Mouse (Mus musculus) liver, embryonic 16.5 days (tissue): Measurements from ENCODE around the gene Pnrc1. TPM values are rescaled to one million over a fixed set of nuclear protein-coding genes. Genes with fewer than 3 reads are reported as not detected.

Experiments used
- ATAC-seq: fragments of 200-750 bp; cut with Nextera tagmentation; 2 replicates; pipeline ENCODE4 v1.8.0; 2017; ENCODE audit warnings: low read depth, mild to moderate bottlenecking, moderate number of reproducible peaks, moderate library complexity
- H3K27ac ChIP-seq: fragments of 300-500 bp; sonication (generic); 2 replicates; pipeline ENCODE4 v1.5.1; 2014; ENCODE audit warnings: mild to moderate bottlenecking, low read length
- H3K27me3 ChIP-seq: fragments of 300-500 bp; sonication (generic); 2 replicates; pipeline ENCODE4 v1.6.1; 2014; ENCODE audit warnings: low read depth, low read length, mixed read lengths; ENCODE audit not compliant: control insufficient read depth, insufficient read depth
- H3K36me3 ChIP-seq: fragments of 300-500 bp; sonication (generic); 2 replicates; pipeline ENCODE4 v1.6.1; 2014; ENCODE audit warnings: mild to moderate bottlenecking; ENCODE audit not compliant: control insufficient read depth, insufficient read depth
- H3K4me1 ChIP-seq: fragments of 300-500 bp; sonication (generic); 2 replicates; pipeline ENCODE4 v1.6.1; 2014; ENCODE audit warnings: low read depth, low read length, mixed read lengths; ENCODE audit not compliant: control insufficient read depth
- H3K4me2 ChIP-seq: fragments of 300-500 bp; sonication (generic); 2 replicates; pipeline ENCODE4 v1.6.1; 2014; ENCODE audit warnings: low read depth, low read length, mixed read lengths
- H3K4me3 ChIP-seq: fragments of 300-500 bp; sonication (generic); 2 replicates; pipeline ENCODE4 v1.5.1; 2014; ENCODE audit warnings: low read depth, mild to moderate bottlenecking, low read length
- H3K9ac ChIP-seq: fragments of 300-500 bp; sonication (generic); 2 replicates; pipeline ENCODE4 v1.6.1; 2014; ENCODE audit warnings: low read depth, low read length
- H3K9me3 ChIP-seq: fragments of 300-500 bp; sonication (generic); replicated peaks from 2 replicates; pipeline ENCODE4 v1.6.1; 2016; ENCODE audit warnings: low read length; ENCODE audit not compliant: control insufficient read depth
- WGBS: fragments of 180-500 bp; shearing (Covaris S2); extraction: QIAGEN DNeasy Blood & Tissue Kit; methylation state at CpG from one replicate; pipeline ENCODE4 v1.1.7; 2014; ENCODE audit not compliant: insufficient replicate concordance; 5-methylcytosine and 5-hydroxymethylcytosine counted together
- polyA plus RNA-seq: library from polyadenylated mRNA; unstranded; fragments of >200 nt; fragmentation: Nextera tagmentation; extraction: Ambion mirVana; gene quantifications from 2 replicates; pipeline ENCODE4 v1.2.1, GENCODE M21; 2015

The Pnrc1 gene
- polyA plus RNA-seq, 1 experiment from 2014 or later = 53.2 TPM

DNA sequence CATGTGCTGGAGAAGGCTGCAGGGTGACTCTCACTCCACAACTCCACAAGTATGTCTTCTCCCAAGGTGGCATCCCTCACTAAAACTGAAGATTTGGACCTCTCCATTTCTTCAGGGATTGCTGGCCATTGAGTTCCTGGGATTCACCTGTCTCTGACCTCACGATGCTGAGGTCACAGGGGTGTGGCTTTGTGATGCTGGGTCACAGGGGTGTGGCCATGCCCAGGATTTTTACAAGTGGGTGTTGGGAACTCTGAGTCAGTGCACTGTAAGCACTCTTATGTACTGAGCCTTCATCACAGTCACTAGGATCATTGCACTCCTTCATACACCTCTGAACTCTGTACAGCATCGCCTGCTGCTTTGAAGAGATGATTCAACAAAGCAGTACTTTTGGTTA lies 82.4 kb downstream of the Pnrc1 start:
- H3K4me2 ChIP-seq = no peak overlapping the region
- ATAC-seq = no peak
- no peak overlapping the region for H3K27ac ChIP-seq
- no peaks in the 10 kb centered on the region for H3K9me3 ChIP-seq
- 46% methylated on average over 2 of the region's 2 CpGs for WGBS
- no peak overlapping the region for H3K9ac ChIP-seq
- peaks cover 10% of the 10 kb centered on the region for H3K27me3 ChIP-seq
- H3K4me3 ChIP-seq = no peak overlapping the region
- H3K36me3 ChIP-seq = no peaks in the 10 kb centered on the region
- peaks cover 10% of the 10 kb centered on the region; the same call in 1 of the 2 replicates for H3K4me1 ChIP-seq

DNA sequence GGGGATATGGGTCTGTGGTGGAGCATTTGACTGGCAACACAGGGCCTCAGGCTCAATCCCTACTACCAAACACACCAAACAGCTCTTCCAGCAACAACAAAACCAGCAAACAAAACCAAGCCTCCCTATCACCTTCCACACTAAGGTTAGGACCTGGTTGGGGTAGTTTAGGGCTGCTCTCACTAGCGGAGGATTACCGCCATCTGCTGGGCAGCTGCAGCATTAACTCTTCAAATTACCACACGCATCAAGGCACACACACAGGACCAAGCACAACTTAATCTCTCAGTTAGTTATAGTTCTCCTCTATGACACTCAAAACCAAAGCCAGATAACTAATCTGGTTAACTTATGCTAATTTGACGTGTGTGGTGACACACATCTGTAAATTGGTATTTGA lies 85.3 kb downstream of the Pnrc1 start:
- WGBS = 7% methylated on average over 4 of the region's 4 CpGs
- ATAC-seq = no peak
- H3K4me2 ChIP-seq = no peak overlapping the region
- H3K9me3 ChIP-seq = no peaks in the 10 kb centered on the region
- no peak overlapping the region for H3K9ac ChIP-seq
- peaks cover 10% of the 10 kb centered on the region; the same call in 1 of the 2 replicates for H3K4me1 ChIP-seq
- peaks cover 10% of the 10 kb centered on the region for H3K27me3 ChIP-seq
- H3K4me3 ChIP-seq = no peak overlapping the region
- no peaks in the 10 kb centered on the region for H3K36me3 ChIP-seq
- no peak overlapping the region for H3K27ac ChIP-seq

DNA sequence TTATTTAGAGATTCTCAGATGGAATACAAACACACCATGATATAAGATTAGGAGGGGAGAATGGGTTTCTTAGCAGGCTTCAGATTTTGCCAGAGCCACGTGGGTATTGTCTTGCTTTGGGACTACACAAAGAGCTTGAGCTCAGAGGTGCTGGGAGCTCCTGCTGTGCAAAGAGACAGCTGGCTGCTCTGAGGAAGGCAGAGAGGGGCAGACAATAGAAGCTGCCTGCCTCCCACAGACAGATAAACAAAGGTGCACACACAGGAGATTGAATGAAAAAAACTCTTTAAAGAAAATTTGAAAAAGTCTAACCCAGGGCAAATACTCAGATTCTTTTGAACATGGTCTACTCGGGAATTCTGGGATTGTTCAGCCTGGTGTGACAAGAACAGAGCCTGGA lies 91.8 kb downstream of the Pnrc1 start:
- ATAC-seq = no peak
- Histone ChIP-seq H3K4me2 (no peak overlapping the region), H3K4me3 (no peak overlapping the region), H3K27ac (no peak overlapping the region), H3K9ac (no peak overlapping the region), H3K9me3 (no peaks in the 10 kb centered on the region), H3K36me3 (no peaks in the 10 kb centered on the region), H3K27me3 (no peaks in the 10 kb centered on the region), H3K4me1 (no peaks in the 10 kb centered on the region)
- WGBS = 19% methylated on average over 2 of the region's 2 CpGs

Other genes starting within 250 kb of the Pnrc1 start
- gene Gabrr2, start 227.2 kb downstream of the Pnrc1 start, polyA plus RNA-seq = not detected in 2 replicates
- not detected in 2 replicates for gene Gabrr1, start 157.6 kb downstream of the Pnrc1 start, polyA plus RNA-seq
- gene Pm20d2, start 100.4 kb downstream of the Pnrc1 start, polyA plus RNA-seq = 0.06 and 0.13 TPM in 2 replicates
- 0.07 and 0.08 TPM in 2 replicates for gene Srsf12, start 81.2 kb downstream of the Pnrc1 start, polyA plus RNA-seq
- gene Rngtt, start 20.1 kb upstream of the Pnrc1 start, polyA plus RNA-seq = 13.3 and 14.0 TPM in 2 replicates